Mouse (Mus musculus): ENCODE measurements around the gene Mcpt1. TPM values are rescaled to one million over a fixed set of nuclear protein-coding genes. Genes with fewer than 3 reads are reported as not detected.

The Mcpt1 gene
- polyA plus RNA-seq (2017; shearing (Covaris generic)): not detected

GRCm38 (mm10) chr14:56017671-56018070 lies at the start of gene Mcpt1:
TSS of gene Mcpt1 (plus strand) at chr14:56017971.

GRCm38 (mm10) chr14:56030395-56030794 lies 12.6 kb downstream of the Mcpt1 start, which contains the start of gene Mcpt9:
TSS of gene Mcpt9 (minus strand) at chr14:56030495.

GRCm38 (mm10) chr14:56041792-56042191 lies 24.0 kb downstream of the Mcpt1 start, which contains the start of gene Mcpt2:
TSS of gene Mcpt2 (plus strand) at chr14:56042041.

GRCm38 (mm10) chr14:56062213-56062612 lies 44.4 kb downstream of the Mcpt1 start, which contains the start of gene Mcpt4:
TSS of gene Mcpt4 (minus strand) at chr14:56062313.

Other genes with a start within 250 kb of the Mcpt1 start
- gene Adcy4, start 233.9 kb upstream of the Mcpt1 start, polyA plus RNA-seq (2017; shearing (Covaris generic)): not detected
- gene Ripk3, start 229.1 kb upstream of the Mcpt1 start, polyA plus RNA-seq (2017; shearing (Covaris generic)): 74.2 TPM
- 0.37 TPM for gene Nfatc4, start 194.8 kb upstream of the Mcpt1 start, polyA plus RNA-seq (2017; shearing (Covaris generic))
- 0.21 TPM for gene Nynrin, start 164.0 kb upstream of the Mcpt1 start, polyA plus RNA-seq (2017; shearing (Covaris generic))
- gene Cbln3, start 133.6 kb upstream of the Mcpt1 start, polyA plus RNA-seq (2017; shearing (Covaris generic)): 0.18 TPM
- 104 TPM for gene Khnyn, start 133.0 kb upstream of the Mcpt1 start, polyA plus RNA-seq (2017; shearing (Covaris generic))
- gene Sdr39u1, start 117.7 kb upstream of the Mcpt1 start, polyA plus RNA-seq (2017; shearing (Covaris generic)): 35.6 TPM
- not detected for gene Cma1, start 73.3 kb upstream of the Mcpt1 start, polyA plus RNA-seq (2017; shearing (Covaris generic))
- not detected for gene Cma2, start 67.0 kb upstream of the Mcpt1 start, polyA plus RNA-seq (2017; shearing (Covaris generic))
- not detected for gene Mcpt9, start 12.5 kb downstream of the Mcpt1 start, polyA plus RNA-seq (2017; shearing (Covaris generic))
- not detected for gene Mcpt2, start 24.1 kb downstream of the Mcpt1 start, polyA plus RNA-seq (2017; shearing (Covaris generic))
- gene Mcpt4, start 44.3 kb downstream of the Mcpt1 start, polyA plus RNA-seq (2017; shearing (Covaris generic)): not detected
- gene Mcpt8, start 67.3 kb downstream of the Mcpt1 start, polyA plus RNA-seq (2017; shearing (Covaris generic)): not detected
- not detected for gene Ctsg, start 84.6 kb downstream of the Mcpt1 start, polyA plus RNA-seq (2017; shearing (Covaris generic))
- gene Gzme, start 102.7 kb downstream of the Mcpt1 start, polyA plus RNA-seq (2017; shearing (Covaris generic)): not detected
- gene Gzmd, start 114.6 kb downstream of the Mcpt1 start, polyA plus RNA-seq (2017; shearing (Covaris generic)): not detected
- not detected for gene Gzmg, start 141.6 kb downstream of the Mcpt1 start, polyA plus RNA-seq (2017; shearing (Covaris generic))
- gene Gzmn, start 156.6 kb downstream of the Mcpt1 start, polyA plus RNA-seq (2017; shearing (Covaris generic)): not detected
- gene Gzmf, start 193.4 kb downstream of the Mcpt1 start, polyA plus RNA-seq (2017; shearing (Covaris generic)): not detected
- 1.3 TPM for gene Gzmc, start 216.7 kb downstream of the Mcpt1 start, polyA plus RNA-seq (2017; shearing (Covaris generic))
- 63.6 TPM for gene Gzmb, start 244.3 kb downstream of the Mcpt1 start, polyA plus RNA-seq (2017; shearing (Covaris generic))

Measured in effector memory CD4-positive, alpha-beta T cell, adult 7 months (primary cell).